Mouse (Mus musculus): Measurements from ENCODE around the gene Fgd4. TPM values are rescaled to one million over a fixed set of nuclear protein-coding genes. Genes with fewer than 3 reads are reported as not detected.

Gene Fgd4
- 23.1 and 23.7 TPM in 2 replicates for total RNA-seq (2014; rRNA removed)
- 1.5 and 1.8 TPM in 2 replicates for polyA plus RNA-seq (2012; rRNA removed)

GRCm38 (mm10) chr16:16600461-16600860 lies at the start of gene Fgd4:
TSS of gene Fgd4 (minus strand) at chr16:16600549.
- peak within 1 kb of the TSS; percentile 79 for H3K4me3 ChIP-seq (ENCODE audit: insufficient read depth, low read depth, low read length)
- H3K9ac ChIP-seq (ENCODE audit: low read depth, low read length) = peak within 1 kb of the TSS; percentile 88
- WGBS = 28% methylated on average over 5 of the region's 5 CpGs
- H3K27me3 ChIP-seq (ENCODE audit: control insufficient read depth, insufficient read depth, low read length) = no peaks in the 10 kb centered on the region
- no peaks in the 10 kb centered on the region for H3K36me3 ChIP-seq (ENCODE audit: control insufficient read depth, insufficient read depth, low read length)
- peak; percentile 66 for DNase-seq (ENCODE audit: extremely low read depth, low read depth, low spot score)
- H3K79me2 ChIP-seq (ENCODE audit: control insufficient read depth, insufficient read depth, low read length) = no peaks in the 10 kb centered on the region; the same call in 1 of the 2 replicates
- H3K27ac ChIP-seq (replicated peaks; ENCODE audit: insufficient read depth, low read depth, low read length) = peak within 1 kb of the TSS; percentile 76
- peaks cover 8% of the 10 kb centered on the region for H3K4me1 ChIP-seq (ENCODE audit: control insufficient read depth, insufficient read depth, low read length)
- TF ChIP-seq POLR2A (IDR thresholded peaks at IDR 0.05; ENCODE audit: extremely low read depth, insufficient read depth, low read length) = no peak
- no peak for TF ChIP-seq CTCF (IDR thresholded peaks at IDR 0.05; ENCODE audit: low read depth, low read length)

- H3K4me3 ChIP-seq (ENCODE audit: insufficient read depth, low read depth, low read length) = no peak overlapping the region
- no peak for TF ChIP-seq CTCF (IDR thresholded peaks at IDR 0.05; ENCODE audit: low read depth, low read length)
- TF ChIP-seq POLR2A (IDR thresholded peaks at IDR 0.05; ENCODE audit: extremely low read depth, insufficient read depth, low read length) = no peak
- no peak overlapping the region for H3K27ac ChIP-seq (replicated peaks; ENCODE audit: insufficient read depth, low read depth, low read length)
- H3K79me2 ChIP-seq (ENCODE audit: control insufficient read depth, insufficient read depth, low read length) = no peaks in the 10 kb centered on the region
- H3K9ac ChIP-seq (ENCODE audit: low read depth, low read length) = no peak overlapping the region
- no peak for DNase-seq (ENCODE audit: extremely low read depth, low read depth, low spot score)
- no peaks in the 10 kb centered on the region for H3K27me3 ChIP-seq (ENCODE audit: control insufficient read depth, insufficient read depth, low read length)
- H3K4me1 ChIP-seq (ENCODE audit: control insufficient read depth, insufficient read depth, low read length) = no peaks in the 10 kb centered on the region
- WGBS = 76% methylated on average over 1 of the region's 1 CpGs
- no peaks in the 10 kb centered on the region for H3K36me3 ChIP-seq (ENCODE audit: control insufficient read depth, insufficient read depth, low read length)
Observed at GRCm38 (mm10) chr16:16645148-16645547, 44.8 kb upstream of the Fgd4 start.

- H3K36me3 ChIP-seq (ENCODE audit: control insufficient read depth, insufficient read depth, low read length) = no peaks in the 10 kb centered on the region
- H3K9ac ChIP-seq (ENCODE audit: low read depth, low read length) = no peak overlapping the region
- H3K4me1 ChIP-seq (ENCODE audit: control insufficient read depth, insufficient read depth, low read length) = no peaks in the 10 kb centered on the region
- H3K27me3 ChIP-seq (ENCODE audit: control insufficient read depth, insufficient read depth, low read length) = no peaks in the 10 kb centered on the region
- no peak for DNase-seq (ENCODE audit: extremely low read depth, low read depth, low spot score)
- no peak for TF ChIP-seq CTCF (IDR thresholded peaks at IDR 0.05; ENCODE audit: low read depth, low read length)
- no peak for TF ChIP-seq POLR2A (IDR thresholded peaks at IDR 0.05; ENCODE audit: extremely low read depth, insufficient read depth, low read length)
- H3K27ac ChIP-seq (replicated peaks; ENCODE audit: insufficient read depth, low read depth, low read length) = no peak overlapping the region
- no peaks in the 10 kb centered on the region for H3K79me2 ChIP-seq (ENCODE audit: control insufficient read depth, insufficient read depth, low read length)
- no peak overlapping the region for H3K4me3 ChIP-seq (ENCODE audit: insufficient read depth, low read depth, low read length)
Observed at GRCm38 (mm10) chr16:16633730-16634129, 33.4 kb upstream of the Fgd4 start.

GRCm38 (mm10) chr16:16599586-16600401 lies 555 bp downstream of the Fgd4 start:
- Histone ChIP-seq H3K79me2 (ENCODE audit: control insufficient read depth, insufficient read depth, low read length) (no peaks in the 10 kb centered on the region; the same call in 1 of the 2 replicates), H3K4me3 (ENCODE audit: insufficient read depth, low read depth, low read length) (peak overlapping the region; percentile 79), H3K4me1 (ENCODE audit: control insufficient read depth, insufficient read depth, low read length) (peaks cover 8% of the 10 kb centered on the region), H3K27me3 (ENCODE audit: control insufficient read depth, insufficient read depth, low read length) (no peaks in the 10 kb centered on the region), H3K36me3 (ENCODE audit: control insufficient read depth, insufficient read depth, low read length) (no peaks in the 10 kb centered on the region), H3K9ac (ENCODE audit: low read depth, low read length) (peak overlapping the region; percentile 88), H3K27ac (replicated peaks; ENCODE audit: insufficient read depth, low read depth, low read length) (peak overlapping the region; percentile 76)
- TF ChIP-seq CTCF (IDR thresholded peaks at IDR 0.05; ENCODE audit: low read depth, low read length) (no peak), POLR2A (IDR thresholded peaks at IDR 0.05; ENCODE audit: extremely low read depth, insufficient read depth, low read length) (0 out of 2 replicates have a peak, but pooled peaks have one; percentile 41)
- under 1% methylated on average over 67 of the region's 77 CpGs for WGBS
- peak; percentile 66 for DNase-seq (ENCODE audit: extremely low read depth, low read depth, low spot score)

DNA sequence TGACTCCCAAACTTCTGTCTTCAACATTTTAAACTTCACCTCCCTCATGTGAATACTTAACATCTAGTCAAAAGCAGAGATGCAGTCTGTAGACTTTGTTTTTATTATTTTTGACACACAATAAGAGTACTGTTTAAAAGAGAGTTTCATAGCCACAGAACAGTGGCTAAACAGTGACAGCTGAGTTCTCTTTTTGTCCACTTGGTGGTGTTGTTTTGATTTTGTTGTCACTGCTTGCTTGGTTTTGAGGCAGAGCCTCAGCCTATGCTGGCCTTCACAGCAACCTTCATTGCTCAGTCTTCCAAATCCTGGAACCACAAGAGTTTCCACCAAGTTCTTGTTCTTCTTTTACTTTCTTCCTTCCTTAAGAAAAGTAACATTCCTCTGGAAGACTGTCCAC lies 3.8 kb downstream of the Fgd4 start:
- H3K4me3 ChIP-seq (ENCODE audit: insufficient read depth, low read depth, low read length) = no peak overlapping the region
- DNase-seq (ENCODE audit: extremely low read depth, low read depth, low spot score) = no peak
- H3K27me3 ChIP-seq (ENCODE audit: control insufficient read depth, insufficient read depth, low read length) = no peaks in the 10 kb centered on the region
- H3K4me1 ChIP-seq (ENCODE audit: control insufficient read depth, insufficient read depth, low read length) = peaks cover 8% of the 10 kb centered on the region
- H3K79me2 ChIP-seq (ENCODE audit: control insufficient read depth, insufficient read depth, low read length) = no peaks in the 10 kb centered on the region; the same call in 1 of the 2 replicates
- H3K36me3 ChIP-seq (ENCODE audit: control insufficient read depth, insufficient read depth, low read length) = no peaks in the 10 kb centered on the region
- H3K9ac ChIP-seq (ENCODE audit: low read depth, low read length) = no peak overlapping the region
- TF ChIP-seq CTCF (IDR thresholded peaks at IDR 0.05; ENCODE audit: low read depth, low read length) = no peak
- no peak for TF ChIP-seq POLR2A (IDR thresholded peaks at IDR 0.05; ENCODE audit: extremely low read depth, insufficient read depth, low read length)
- no peak overlapping the region for H3K27ac ChIP-seq (replicated peaks; ENCODE audit: insufficient read depth, low read depth, low read length)

DNA sequence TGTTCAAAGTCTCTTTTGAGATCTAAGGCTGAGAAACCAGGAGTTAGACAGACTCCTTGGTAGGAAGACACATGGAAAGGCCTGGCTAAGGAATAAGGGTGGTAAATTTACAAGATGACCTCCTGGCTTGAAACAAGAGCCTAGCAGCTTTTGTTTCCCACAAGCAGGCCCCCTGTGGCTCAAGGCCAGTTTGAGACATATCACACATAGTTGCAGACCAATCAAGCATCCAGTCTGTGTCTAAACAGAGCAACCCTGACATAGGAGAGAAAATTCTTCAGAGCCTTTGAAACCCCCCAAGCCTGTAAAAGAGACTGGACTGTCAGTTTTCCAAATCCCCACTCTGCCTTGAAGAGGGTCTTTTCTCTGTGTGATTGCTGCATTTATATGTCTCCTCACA lies 7.7 kb downstream of the Fgd4 start:
- H3K4me1 ChIP-seq (ENCODE audit: control insufficient read depth, insufficient read depth, low read length) = peaks cover 4% of the 10 kb centered on the region
- no peaks in the 10 kb centered on the region for H3K36me3 ChIP-seq (ENCODE audit: control insufficient read depth, insufficient read depth, low read length)
- peaks cover 3% of the 10 kb centered on the region; the same call in 1 of the 2 replicates for H3K79me2 ChIP-seq (ENCODE audit: control insufficient read depth, insufficient read depth, low read length)
- H3K4me3 ChIP-seq (ENCODE audit: insufficient read depth, low read depth, low read length) = no peak overlapping the region
- DNase-seq (ENCODE audit: extremely low read depth, low read depth, low spot score) = no peak
- H3K27me3 ChIP-seq (ENCODE audit: control insufficient read depth, insufficient read depth, low read length) = no peaks in the 10 kb centered on the region
- H3K9ac ChIP-seq (ENCODE audit: low read depth, low read length) = no peak overlapping the region
- no peak for TF ChIP-seq CTCF (IDR thresholded peaks at IDR 0.05; ENCODE audit: low read depth, low read length)
- no peak overlapping the region for H3K27ac ChIP-seq (replicated peaks; ENCODE audit: insufficient read depth, low read depth, low read length)

Data from liver, adult 2 months (tissue).